Mouse (Mus musculus) embryonic facial prominence, embryonic 14.5 days (tissue): ENCODE data around the gene Aars2. TPM values are rescaled to one million over a fixed set of nuclear protein-coding genes. Genes with fewer than 3 reads are reported as not detected.
A peak's percentile ranks its signal among the peaks of the same experiment; 100 is the strongest.

ENCODE experiments used
- ATAC-seq: fragments of 200-750 bp; cut with Nextera tagmentation; 2 replicates; pipeline ENCODE4 v1.8.0; 2017; ENCODE audit warnings: low read depth, moderate number of reproducible peaks, moderate TSS enrichment
- DNase-seq: peaks from one replicate; pipeline ENCODE4 v3.0.0-alpha.2; 2015; ENCODE audit warnings: low spot score
- H3K27ac ChIP-seq: fragments of 300-500 bp; sonication (generic); replicated peaks from 2 replicates; pipeline ENCODE4 v1.5.1; 2014; ENCODE audit warnings: low read depth, mild to moderate bottlenecking, low read length, moderate library complexity
- H3K27me3 ChIP-seq: fragments of 300-500 bp; sonication (generic); replicated peaks from 2 replicates; pipeline ENCODE4 v1.6.1; 2014; ENCODE audit warnings: low read length; ENCODE audit not compliant: control insufficient read depth, insufficient read depth
- H3K36me3 ChIP-seq: fragments of 300-500 bp; sonication (generic); 2 replicates; pipeline ENCODE4 v1.6.1; 2014; ENCODE audit warnings: low read length, mixed read lengths; ENCODE audit not compliant: control insufficient read depth, insufficient read depth
- H3K4me1 ChIP-seq: fragments of 300-500 bp; sonication (generic); 2 replicates; pipeline ENCODE4 v1.6.1; 2014; ENCODE audit warnings: antibody characterized with exemption, low read length; ENCODE audit not compliant: control insufficient read depth, insufficient read depth
- H3K4me2 ChIP-seq: fragments of 300-500 bp; sonication (generic); 2 replicates; pipeline ENCODE4 v1.6.1; 2014; ENCODE audit warnings: low read depth, mild to moderate bottlenecking, low read length, moderate library complexity, mixed read lengths
- H3K4me3 ChIP-seq: fragments of 300-500 bp; sonication (generic); 2 replicates; pipeline ENCODE4 v1.5.1; 2014; ENCODE audit warnings: low read depth, mild to moderate bottlenecking, low read length
- H3K9ac ChIP-seq: fragments of 300-500 bp; sonication (generic); 2 replicates; pipeline ENCODE4 v1.6.1; 2014; ENCODE audit warnings: low read depth, mild to moderate bottlenecking, low read length, moderate library complexity, mixed read lengths
- H3K9me3 ChIP-seq: fragments of 300-500 bp; sonication (generic); 2 replicates; pipeline ENCODE4 v1.6.1; 2016; ENCODE audit warnings: low read length; ENCODE audit not compliant: control insufficient read depth
- WGBS: fragments of 180-500 bp; shearing (Covaris S2); extraction: QIAGEN DNeasy Blood & Tissue Kit; methylation state at CpG from one replicate; pipeline ENCODE4 v1.1.7; 2014; 5-methylcytosine and 5-hydroxymethylcytosine counted together
- polyA plus RNA-seq: library from polyadenylated mRNA; unstranded; fragments of >200 nt; fragmentation: Nextera tagmentation; extraction: Ambion mirVana; gene quantifications from 2 replicates; pipeline ENCODE4 v1.2.1, GENCODE M21; 2014

Gene Aars2
- polyA plus RNA-seq, 1 experiment from 2014 or later: 12.5 TPM

DNA sequence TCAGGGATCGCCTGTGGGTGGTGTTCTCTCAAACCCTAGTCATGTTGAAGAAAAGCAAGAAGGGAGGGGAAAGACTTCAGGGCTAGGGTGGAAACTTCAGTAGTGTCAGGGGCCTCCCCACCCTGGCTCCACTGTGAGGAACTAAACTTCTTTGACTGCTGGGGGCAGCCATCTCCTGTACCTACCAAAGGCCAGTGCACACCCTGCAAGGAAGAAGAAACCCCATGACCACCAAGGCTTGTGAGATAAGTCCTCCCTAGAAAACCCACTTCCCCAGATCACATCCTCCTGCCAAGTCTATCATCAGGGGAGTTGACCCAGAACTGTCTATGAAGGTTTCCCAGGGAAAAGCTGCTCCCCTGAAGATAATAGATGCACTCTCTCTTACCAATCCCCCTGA, 47.8 kb downstream of the Aars2 start:
- no peaks in the 10 kb centered on the region for H3K36me3 ChIP-seq
- no peak overlapping the region for H3K4me3 ChIP-seq
- 50% methylated on average over 1 of the region's 1 CpGs for WGBS
- no peak overlapping the region for H3K9ac ChIP-seq
- H3K9me3 ChIP-seq: no peaks in the 10 kb centered on the region
- H3K27ac ChIP-seq: no peak overlapping the region
- H3K27me3 ChIP-seq: peaks cover 12% of the 10 kb centered on the region
- no peak overlapping the region for H3K4me2 ChIP-seq
- no peak for DNase-seq
- H3K4me1 ChIP-seq: peaks cover 9% of the 10 kb centered on the region; the same call in 1 of the 2 replicates
- no peak for ATAC-seq

GRCm38 (mm10) chr17:45555452-45556106, 48.9 kb downstream of the Aars2 start, which contains the start of gene Nfkbie:
Gene Nfkbie, plus strand, starts transcription at chr17:45555703.
- ATAC-seq: peak; percentile 76
- Histone ChIP-seq H3K27me3 (peaks cover 12% of the 10 kb centered on the region), H3K27ac (no peak within 1 kb of the TSS)

GRCm38 (mm10) chr17:45556107-45556489, 49.5 kb downstream of the Aars2 start:
- ATAC-seq (no peak), DNase-seq (no peak)
- no peak overlapping the region for H3K27ac ChIP-seq
- peak overlapping the region; percentile 48 for H3K4me3 ChIP-seq
- 3% methylated on average over 11 of the region's 14 CpGs for WGBS
- H3K9me3 ChIP-seq: no peaks in the 10 kb centered on the region
- H3K4me1 ChIP-seq: peaks cover 9% of the 10 kb centered on the region; the same call in 1 of the 2 replicates
- peaks cover 12% of the 10 kb centered on the region for H3K27me3 ChIP-seq
- no peaks in the 10 kb centered on the region for H3K36me3 ChIP-seq
- H3K4me2 ChIP-seq: peak overlapping the region; percentile 72
- peak overlapping the region; percentile 68 for H3K9ac ChIP-seq

More at GRCm38 (mm10) chr17:45555452-45556106, 48.9 kb downstream of the Aars2 start, which contains the start of gene Nfkbie:
- Histone ChIP-seq H3K4me3 (peak within 1 kb of the TSS; percentile 48), H3K4me2 (peak within 1 kb of the TSS; percentile 72), H3K4me1 (peaks cover 9% of the 10 kb centered on the region; the same call in 1 of the 2 replicates), H3K36me3 (no peaks in the 10 kb centered on the region), H3K9ac (peak within 1 kb of the TSS; percentile 68), H3K9me3 (no peaks in the 10 kb centered on the region)
- DNase-seq: peak; percentile 96
- WGBS: 1% methylated on average over 40 of the region's 45 CpGs

- no peak for DNase-seq
- Histone ChIP-seq H3K27ac (no peak overlapping the region), H3K4me3 (peak overlapping the region; percentile 48), H3K4me2 (peak overlapping the region; percentile 72), H3K27me3 (peaks cover 12% of the 10 kb centered on the region), H3K36me3 (no peaks in the 10 kb centered on the region), H3K4me1 (peaks cover 9% of the 10 kb centered on the region; the same call in 1 of the 2 replicates), H3K9ac (peak overlapping the region; percentile 68), H3K9me3 (no peaks in the 10 kb centered on the region)
- no peak for ATAC-seq
- 66% methylated on average over 3 of the region's 3 CpGs for WGBS
These were observed 50.0 kb downstream of the Aars2 start for GRCm38 (mm10) chr17:45556514-45557245.

DNA sequence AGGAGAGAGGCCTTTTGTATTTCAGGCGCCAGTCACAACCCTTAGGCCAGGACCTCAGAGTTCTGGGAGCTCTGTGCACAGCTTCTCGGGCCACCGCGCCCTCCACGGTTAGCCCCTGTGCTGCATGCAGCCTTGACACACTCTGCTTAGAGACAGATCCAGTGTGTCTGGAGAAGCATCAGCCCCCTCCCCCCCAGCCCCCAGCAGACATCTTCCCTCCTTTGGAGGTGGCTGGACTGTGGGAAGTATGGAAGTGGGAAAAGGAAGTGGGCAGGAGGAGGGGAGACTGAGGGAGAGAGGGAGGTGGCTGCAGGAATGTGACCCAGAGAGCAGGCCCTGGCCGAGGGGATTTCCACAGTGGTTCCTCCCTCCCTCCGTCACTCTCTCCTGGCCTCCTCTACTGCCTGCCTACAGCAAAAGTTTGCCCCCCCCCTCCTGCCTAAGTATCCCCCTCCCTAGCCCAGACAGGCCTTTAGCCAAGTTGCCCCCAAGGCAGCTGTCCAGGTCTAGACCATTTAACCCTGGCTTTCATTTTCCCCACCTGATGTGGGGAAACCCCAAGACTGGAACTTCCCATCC, 50.7 kb downstream of the Aars2 start:
- Histone ChIP-seq H3K4me3 (no peak overlapping the region), H3K9me3 (no peaks in the 10 kb centered on the region), H3K9ac (peak overlapping the region; percentile 14; the same call in 1 of the 2 replicates), H3K27me3 (peaks cover 12% of the 10 kb centered on the region), H3K4me1 (peaks cover 9% of the 10 kb centered on the region; the same call in 1 of the 2 replicates), H3K4me2 (0 out of 2 replicates have a peak overlapping the region, but pooled peaks have one; percentile 23), H3K36me3 (no peaks in the 10 kb centered on the region), H3K27ac (no peak overlapping the region)
- ATAC-seq: no peak
- no peak for DNase-seq
- WGBS: 61% methylated on average over 7 of the region's 7 CpGs

- Histone ChIP-seq H3K9ac (no peak overlapping the region), H3K36me3 (no peaks in the 10 kb centered on the region), H3K4me3 (no peak overlapping the region), H3K27ac (no peak overlapping the region), H3K4me2 (no peak overlapping the region), H3K27me3 (peaks cover 12% of the 10 kb centered on the region), H3K4me1 (peaks cover 9% of the 10 kb centered on the region; the same call in 1 of the 2 replicates), H3K9me3 (no peaks in the 10 kb centered on the region)
- DNase-seq (no peak), ATAC-seq (no peak)
- WGBS: 51% methylated on average over 16 of the region's 16 CpGs
These were observed 51.6 kb downstream of the Aars2 start for GRCm38 (mm10) chr17:45557998-45558862.

- no peak for DNase-seq
- no peaks in the 10 kb centered on the region for H3K9me3 ChIP-seq
- 84% methylated on average over 15 of the region's 15 CpGs for WGBS
These were observed 53.3 kb downstream of the Aars2 start for GRCm38 (mm10) chr17:45559732-45560525.

More at GRCm38 (mm10) chr17:45559732-45560525, 53.3 kb downstream of the Aars2 start:
- Histone ChIP-seq H3K4me1 (peaks cover 15% of the 10 kb centered on the region), H3K4me2 (no peak overlapping the region), H3K27ac (no peak overlapping the region), H3K36me3 (no peaks in the 10 kb centered on the region), H3K4me3 (no peak overlapping the region), H3K9ac (no peak overlapping the region), H3K27me3 (peaks cover 12% of the 10 kb centered on the region)
- ATAC-seq: no peak
